Mouse (Mus musculus): ENCODE data around the gene Wdr54. TPM values are rescaled to one million over a fixed set of nuclear protein-coding genes. Genes with fewer than 3 reads are reported as not detected.
A peak's percentile ranks its signal among the peaks of the same experiment; 100 is the strongest.

Gene Wdr54
- polyA plus RNA-seq, 1 experiment from 2014 or later: 11.1 TPM

GRCm38 (mm10) chr6:83104158-83104557 lies 52.0 kb downstream of the Wdr54 start:
- Histone ChIP-seq H3K4me2 (ENCODE audit: low read depth, low read length) (no peak overlapping the region), H3K4me3 (ENCODE audit: low read depth, low read length) (no peak overlapping the region), H3K36me3 (replicated peaks; ENCODE audit: control insufficient read depth, insufficient read depth, low read depth, low read length) (no peaks in the 10 kb centered on the region), H3K4me1 (ENCODE audit: control insufficient read depth, insufficient read depth, low read length) (peaks cover 3% of the 10 kb centered on the region), H3K9ac (replicated peaks; ENCODE audit: low read length) (no peak overlapping the region), H3K9me3 (replicated peaks; ENCODE audit: control insufficient read depth, low read length) (no peaks in the 10 kb centered on the region), H3K27me3 (ENCODE audit: control insufficient read depth, insufficient read depth, low read length) (no peaks in the 10 kb centered on the region; the same call in none of the 2 replicates), H3K27ac (replicated peaks; ENCODE audit: low read depth, low read length) (no peak overlapping the region)
- DNase-seq (ENCODE audit: low spot score): no peak
- WGBS: 81% methylated on average over 4 of the region's 4 CpGs
- ATAC-seq (replicated peaks; ENCODE audit: insufficient number of reproducible peaks, low FRiP score, low TSS enrichment, low read depth): no peak

GRCm38 (mm10) chr6:83103130-83103650 lies 53.0 kb downstream of the Wdr54 start:
- no peak overlapping the region for H3K27ac ChIP-seq (replicated peaks; ENCODE audit: low read depth, low read length)
- DNase-seq (ENCODE audit: low spot score) (no peak), ATAC-seq (replicated peaks; ENCODE audit: insufficient number of reproducible peaks, low FRiP score, low TSS enrichment, low read depth) (no peak)
- H3K4me2 ChIP-seq (ENCODE audit: low read depth, low read length): peak overlapping the region; percentile 99
- H3K4me1 ChIP-seq (ENCODE audit: control insufficient read depth, insufficient read depth, low read length): peaks cover 3% of the 10 kb centered on the region
- WGBS: 46% methylated on average over 11 of the region's 11 CpGs
- no peak overlapping the region for H3K4me3 ChIP-seq (ENCODE audit: low read depth, low read length)
- H3K9ac ChIP-seq (replicated peaks; ENCODE audit: low read length): peak overlapping the region; percentile 25; the same call in 1 of the 2 replicates
- no peaks in the 10 kb centered on the region for H3K9me3 ChIP-seq (replicated peaks; ENCODE audit: control insufficient read depth, low read length)
- no peaks in the 10 kb centered on the region; the same call in none of the 2 replicates for H3K27me3 ChIP-seq (ENCODE audit: control insufficient read depth, insufficient read depth, low read length)
- no peaks in the 10 kb centered on the region for H3K36me3 ChIP-seq (replicated peaks; ENCODE audit: control insufficient read depth, insufficient read depth, low read depth, low read length)

DNA sequence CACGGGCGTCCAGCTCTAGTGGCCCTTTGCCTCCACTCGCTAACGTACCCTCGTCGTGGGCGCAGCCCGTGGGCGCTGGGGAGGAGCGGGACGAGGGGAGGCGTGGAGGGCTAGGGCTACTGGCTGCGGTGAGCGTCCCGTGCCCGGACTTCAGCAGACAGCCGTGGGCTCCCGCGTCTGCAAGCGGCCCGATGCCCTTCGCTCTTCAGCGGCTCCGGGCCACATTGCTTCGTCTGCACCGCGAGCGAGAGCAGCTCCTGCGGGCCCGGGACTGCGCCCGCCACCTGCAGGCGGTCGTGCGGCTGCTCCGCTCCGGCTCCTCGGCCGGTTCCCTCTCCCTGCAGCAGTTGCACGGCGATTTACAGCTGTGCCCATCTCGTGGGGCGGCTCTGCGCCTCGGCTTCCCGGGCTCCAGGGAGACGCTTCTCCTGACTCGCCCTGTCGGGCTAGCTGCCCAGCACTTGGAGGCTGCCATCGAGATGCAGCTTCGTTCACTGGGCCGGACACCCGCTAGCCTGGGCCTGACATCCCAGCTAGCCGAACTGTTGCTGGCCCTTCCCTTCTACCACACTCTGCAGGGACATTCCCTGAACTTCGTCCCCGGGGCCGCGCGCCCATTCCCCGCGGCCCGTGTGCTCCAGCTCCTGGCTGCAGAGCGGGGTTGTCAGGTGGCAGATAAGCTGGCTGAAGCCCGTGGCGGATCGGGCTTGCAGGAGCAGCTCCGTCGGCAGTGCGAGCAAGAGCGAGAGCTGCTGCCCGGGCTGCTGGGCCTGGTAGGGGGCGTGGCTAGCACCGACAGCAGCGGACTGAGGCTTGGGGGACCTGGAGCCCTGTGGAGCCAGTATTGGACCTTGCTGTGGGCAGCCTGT lies 54.3 kb downstream of the Wdr54 start:
- Histone ChIP-seq H3K4me2 (ENCODE audit: low read depth, low read length) (peak overlapping the region; percentile 99), H3K9me3 (replicated peaks; ENCODE audit: control insufficient read depth, low read length) (no peaks in the 10 kb centered on the region), H3K4me3 (ENCODE audit: low read depth, low read length) (peak overlapping the region; percentile 62), H3K27ac (replicated peaks; ENCODE audit: low read depth, low read length) (peak overlapping the region; percentile 22; the same call in 1 of the 2 replicates), H3K27me3 (ENCODE audit: control insufficient read depth, insufficient read depth, low read length) (no peaks in the 10 kb centered on the region; the same call in none of the 2 replicates), H3K9ac (replicated peaks; ENCODE audit: low read length) (peak overlapping the region; percentile 76), H3K36me3 (replicated peaks; ENCODE audit: control insufficient read depth, insufficient read depth, low read depth, low read length) (no peaks in the 10 kb centered on the region), H3K4me1 (ENCODE audit: control insufficient read depth, insufficient read depth, low read length) (peaks cover 3% of the 10 kb centered on the region; the same call in 1 of the 2 replicates)
- DNase-seq (ENCODE audit: low spot score) (peak; percentile 73), ATAC-seq (replicated peaks; ENCODE audit: insufficient number of reproducible peaks, low FRiP score, low TSS enrichment, low read depth) (peak; percentile 69)
- WGBS: under 1% methylated on average over 62 of the region's 74 CpGs

GRCm38 (mm10) chr6:83101316-83101687 lies 54.9 kb downstream of the Wdr54 start, which contains the start of the genes Ccdc142 and Gm42688:
TSS of gene Ccdc142 (plus strand) at chr6:83101601.
TSS of gene Gm42688 (plus strand) at chr6:83101617.
- DNase-seq (ENCODE audit: low spot score): peak; percentile 87
- H3K9ac ChIP-seq (replicated peaks; ENCODE audit: low read length): peak within 1 kb of the TSS; percentile 76
- peak within 1 kb of the TSS; percentile 22; the same call in 1 of the 2 replicates for H3K27ac ChIP-seq (replicated peaks; ENCODE audit: low read depth, low read length)
- H3K9me3 ChIP-seq (replicated peaks; ENCODE audit: control insufficient read depth, low read length): no peaks in the 10 kb centered on the region
- peak within 1 kb of the TSS; percentile 62 for H3K4me3 ChIP-seq (ENCODE audit: low read depth, low read length)
- H3K36me3 ChIP-seq (replicated peaks; ENCODE audit: control insufficient read depth, insufficient read depth, low read depth, low read length): no peaks in the 10 kb centered on the region
- H3K4me1 ChIP-seq (ENCODE audit: control insufficient read depth, insufficient read depth, low read length): peaks cover 3% of the 10 kb centered on the region; the same call in 1 of the 2 replicates
- peak; percentile 80 for ATAC-seq (replicated peaks; ENCODE audit: insufficient number of reproducible peaks, low FRiP score, low TSS enrichment, low read depth)
- no peaks in the 10 kb centered on the region; the same call in none of the 2 replicates for H3K27me3 ChIP-seq (ENCODE audit: control insufficient read depth, insufficient read depth, low read length)
- peak within 1 kb of the TSS; percentile 99 for H3K4me2 ChIP-seq (ENCODE audit: low read depth, low read length)
- WGBS: 2% methylated on average over 25 of the region's 25 CpGs

Other genes with a start within 250 kb of the Wdr54 start
- 0.97 and 1.3 TPM in 2 replicates for gene Sema4f, start 216.6 kb downstream of the Wdr54 start, polyA plus RNA-seq (2014; fragmentation: Nextera tagmentation; extraction: Ambion mirVana)
- 0.21 and 0.50 TPM in 2 replicates for gene M1ap, start 209.5 kb downstream of the Wdr54 start, polyA plus RNA-seq (2014; fragmentation: Nextera tagmentation; extraction: Ambion mirVana)
- 5.4 and 8.2 TPM in 2 replicates for gene Dok1, start 122.9 kb downstream of the Wdr54 start, polyA plus RNA-seq (2014; fragmentation: Nextera tagmentation; extraction: Ambion mirVana)
- 8.9 and 10.1 TPM in 2 replicates for gene Loxl3, start 122.2 kb downstream of the Wdr54 start, polyA plus RNA-seq (2014; fragmentation: Nextera tagmentation; extraction: Ambion mirVana)
- 105 and 108 TPM in 2 replicates for gene Aup1, start 101.9 kb downstream of the Wdr54 start, polyA plus RNA-seq (2014; fragmentation: Nextera tagmentation; extraction: Ambion mirVana)
- 33.3 and 34.9 TPM in 2 replicates for gene Htra2, start 101.1 kb downstream of the Wdr54 start, polyA plus RNA-seq (2014; fragmentation: Nextera tagmentation; extraction: Ambion mirVana)
- 0.45 and 0.66 TPM in 2 replicates for gene Dqx1, start 98.6 kb downstream of the Wdr54 start, polyA plus RNA-seq (2014; fragmentation: Nextera tagmentation; extraction: Ambion mirVana)
- gene Tlx2, start 86.1 kb downstream of the Wdr54 start, polyA plus RNA-seq (2014; fragmentation: Nextera tagmentation; extraction: Ambion mirVana): 7.9 and 9.7 TPM in 2 replicates
- 40.9 and 42.9 TPM in 2 replicates for gene Pcgf1, start 78.5 kb downstream of the Wdr54 start, polyA plus RNA-seq (2014; fragmentation: Nextera tagmentation; extraction: Ambion mirVana)
- gene Lbx2, start 70.0 kb downstream of the Wdr54 start, polyA plus RNA-seq (2014; fragmentation: Nextera tagmentation; extraction: Ambion mirVana): 0.73 and 0.89 TPM in 2 replicates
- gene Ccdc142, start 54.8 kb downstream of the Wdr54 start, polyA plus RNA-seq (2014; fragmentation: Nextera tagmentation; extraction: Ambion mirVana): 0.62 and 1.8 TPM in 2 replicates
- 0.97 and 1.8 TPM in 2 replicates for gene Gm42688, start 54.8 kb downstream of the Wdr54 start, polyA plus RNA-seq (2014; fragmentation: Nextera tagmentation; extraction: Ambion mirVana)
- gene Mrpl53, start 47.4 kb downstream of the Wdr54 start, polyA plus RNA-seq (2014; fragmentation: Nextera tagmentation; extraction: Ambion mirVana): 126 and 129 TPM in 2 replicates
- 22.1 and 23.9 TPM in 2 replicates for gene Mogs, start 40.9 kb downstream of the Wdr54 start, polyA plus RNA-seq (2014; fragmentation: Nextera tagmentation; extraction: Ambion mirVana)
- gene Wbp1, start 34.8 kb downstream of the Wdr54 start, polyA plus RNA-seq (2014; fragmentation: Nextera tagmentation; extraction: Ambion mirVana): 146 and 156 TPM in 2 replicates
- gene Ino80b, start 31.0 kb downstream of the Wdr54 start, polyA plus RNA-seq (2014; fragmentation: Nextera tagmentation; extraction: Ambion mirVana): 17.5 and 19.5 TPM in 2 replicates
- 17.7 and 18.3 TPM in 2 replicates for gene Rtkn, start 20.9 kb downstream of the Wdr54 start, polyA plus RNA-seq (2014; fragmentation: Nextera tagmentation; extraction: Ambion mirVana)
- gene 1700003E16Rik, start within 50 bp of the Wdr54 start, polyA plus RNA-seq (2014; fragmentation: Nextera tagmentation; extraction: Ambion mirVana): 0.97 and 1.4 TPM in 2 replicates
- gene Dctn1, start 9.5 kb upstream of the Wdr54 start, polyA plus RNA-seq (2014; fragmentation: Nextera tagmentation; extraction: Ambion mirVana): 67.0 and 73.5 TPM in 2 replicates
- 1.0 and 1.1 TPM in 2 replicates for gene Slc4a5, start 63.4 kb upstream of the Wdr54 start, polyA plus RNA-seq (2014; fragmentation: Nextera tagmentation; extraction: Ambion mirVana)
- gene Mthfd2, start 169.5 kb upstream of the Wdr54 start, polyA plus RNA-seq (2014; fragmentation: Nextera tagmentation; extraction: Ambion mirVana): 58.7 and 59.7 TPM in 2 replicates
- 80.0 and 85.7 TPM in 2 replicates for gene Mob1a, start 169.6 kb upstream of the Wdr54 start, polyA plus RNA-seq (2014; fragmentation: Nextera tagmentation; extraction: Ambion mirVana)
- 142 and 144 TPM in 2 replicates for gene Bola3, start 192.8 kb upstream of the Wdr54 start, polyA plus RNA-seq (2014; fragmentation: Nextera tagmentation; extraction: Ambion mirVana)